Mouse (Mus musculus): Measurements from ENCODE around the gene Papss1. TPM values are rescaled to one million over a fixed set of nuclear protein-coding genes. Genes with fewer than 3 reads are reported as not detected.

Papss1 gene
- polyA plus RNA-seq, 1 experiment from 2014 or later, result 8.9 TPM

GRCm38 (mm10) chr3:131623208-131623607 lies 58.6 kb downstream of the Papss1 start:
- no peak for ATAC-seq (ENCODE audit: low read depth)
- Histone ChIP-seq H3K4me3 (ENCODE audit: low read depth, low read length) (no peak overlapping the region), H3K9ac (ENCODE audit: low read depth, low read length) (no peak overlapping the region), H3K27ac (ENCODE audit: low read length) (no peak overlapping the region), H3K4me2 (ENCODE audit: low read depth, low read length) (no peak overlapping the region), H3K27me3 (ENCODE audit: control insufficient read depth, insufficient read depth, low read depth, low read length) (no peaks in the 10 kb centered on the region), H3K4me1 (ENCODE audit: control insufficient read depth, low read depth, low read length) (no peaks in the 10 kb centered on the region), H3K9me3 (replicated peaks; ENCODE audit: control insufficient read depth, low read length) (no peaks in the 10 kb centered on the region), H3K36me3 (ENCODE audit: control insufficient read depth, insufficient read depth) (no peaks in the 10 kb centered on the region)
- 72% methylated on average over 1 of the region's 1 CpGs for WGBS (ENCODE audit: insufficient replicate concordance)

GRCm38 (mm10) chr3:131624063-131624462 lies 59.5 kb downstream of the Papss1 start:
- H3K4me1 ChIP-seq (ENCODE audit: control insufficient read depth, low read depth, low read length), result no peaks in the 10 kb centered on the region
- H3K27ac ChIP-seq (ENCODE audit: low read length), result no peak overlapping the region
- no peak for ATAC-seq (ENCODE audit: low read depth)
- H3K27me3 ChIP-seq (ENCODE audit: control insufficient read depth, insufficient read depth, low read depth, low read length), result no peaks in the 10 kb centered on the region
- no peaks in the 10 kb centered on the region for H3K36me3 ChIP-seq (ENCODE audit: control insufficient read depth, insufficient read depth)
- no peak overlapping the region for H3K9ac ChIP-seq (ENCODE audit: low read depth, low read length)
- H3K4me3 ChIP-seq (ENCODE audit: low read depth, low read length), result no peak overlapping the region
- H3K9me3 ChIP-seq (replicated peaks; ENCODE audit: control insufficient read depth, low read length), result no peaks in the 10 kb centered on the region
- no peak overlapping the region for H3K4me2 ChIP-seq (ENCODE audit: low read depth, low read length)
- 73% methylated on average over 9 of the region's 9 CpGs for WGBS (ENCODE audit: insufficient replicate concordance)

GRCm38 (mm10) chr3:131627476-131627875 lies 62.9 kb downstream of the Papss1 start:
- H3K27me3 ChIP-seq (ENCODE audit: control insufficient read depth, insufficient read depth, low read depth, low read length), result no peaks in the 10 kb centered on the region
- H3K4me2 ChIP-seq (ENCODE audit: low read depth, low read length), result no peak overlapping the region
- no peaks in the 10 kb centered on the region for H3K9me3 ChIP-seq (replicated peaks; ENCODE audit: control insufficient read depth, low read length)
- H3K4me3 ChIP-seq (ENCODE audit: low read depth, low read length), result no peak overlapping the region
- no peaks in the 10 kb centered on the region for H3K4me1 ChIP-seq (ENCODE audit: control insufficient read depth, low read depth, low read length)
- 80% methylated on average over 4 of the region's 4 CpGs for WGBS (ENCODE audit: insufficient replicate concordance)
- H3K36me3 ChIP-seq (ENCODE audit: control insufficient read depth, insufficient read depth), result no peaks in the 10 kb centered on the region
- no peak overlapping the region for H3K9ac ChIP-seq (ENCODE audit: low read depth, low read length)
- ATAC-seq (ENCODE audit: low read depth), result no peak
- H3K27ac ChIP-seq (ENCODE audit: low read length), result no peak overlapping the region

- ATAC-seq (ENCODE audit: low read depth), result no peak
- no peak overlapping the region for H3K4me3 ChIP-seq (ENCODE audit: low read depth, low read length)
- no peaks in the 10 kb centered on the region for H3K27me3 ChIP-seq (ENCODE audit: control insufficient read depth, insufficient read depth, low read depth, low read length)
- H3K4me2 ChIP-seq (ENCODE audit: low read depth, low read length), result no peak overlapping the region
- H3K4me1 ChIP-seq (ENCODE audit: control insufficient read depth, low read depth, low read length), result no peaks in the 10 kb centered on the region
- WGBS (ENCODE audit: insufficient replicate concordance), result 71% methylated on average over 5 of the region's 5 CpGs
- no peak overlapping the region for H3K9ac ChIP-seq (ENCODE audit: low read depth, low read length)
- no peaks in the 10 kb centered on the region for H3K36me3 ChIP-seq (ENCODE audit: control insufficient read depth, insufficient read depth)
- H3K27ac ChIP-seq (ENCODE audit: low read length), result no peak overlapping the region
- H3K9me3 ChIP-seq (replicated peaks; ENCODE audit: control insufficient read depth, low read length), result no peaks in the 10 kb centered on the region
These were observed 63.7 kb downstream of the Papss1 start for GRCm38 (mm10) chr3:131628265-131628664.

- WGBS (ENCODE audit: insufficient replicate concordance), result 57% methylated on average over 3 of the region's 3 CpGs
These were observed 64.4 kb downstream of the Papss1 start for GRCm38 (mm10) chr3:131628931-131629330.

GRCm38 (mm10) chr3:131630407-131631317 lies 66.1 kb downstream of the Papss1 start:
- no peak for ATAC-seq (ENCODE audit: low read depth)
- H3K27ac ChIP-seq (ENCODE audit: low read length), result no peak overlapping the region
- H3K9me3 ChIP-seq (replicated peaks; ENCODE audit: control insufficient read depth, low read length), result no peaks in the 10 kb centered on the region
- H3K4me3 ChIP-seq (ENCODE audit: low read depth, low read length), result no peak overlapping the region
- H3K27me3 ChIP-seq (ENCODE audit: control insufficient read depth, insufficient read depth, low read depth, low read length), result no peaks in the 10 kb centered on the region
- no peak overlapping the region for H3K9ac ChIP-seq (ENCODE audit: low read depth, low read length)
- no peak overlapping the region for H3K4me2 ChIP-seq (ENCODE audit: low read depth, low read length)
- WGBS (ENCODE audit: insufficient replicate concordance), result 68% methylated on average over 11 of the region's 11 CpGs
- H3K36me3 ChIP-seq (ENCODE audit: control insufficient read depth, insufficient read depth), result no peaks in the 10 kb centered on the region
- H3K4me1 ChIP-seq (ENCODE audit: control insufficient read depth, low read depth, low read length), result no peaks in the 10 kb centered on the region

More at GRCm38 (mm10) chr3:131628931-131629330, 64.4 kb downstream of the Papss1 start:
- no peak overlapping the region for H3K27ac ChIP-seq (ENCODE audit: low read length)
- H3K27me3 ChIP-seq (ENCODE audit: control insufficient read depth, insufficient read depth, low read depth, low read length), result no peaks in the 10 kb centered on the region
- H3K4me1 ChIP-seq (ENCODE audit: control insufficient read depth, low read depth, low read length), result no peaks in the 10 kb centered on the region
- H3K36me3 ChIP-seq (ENCODE audit: control insufficient read depth, insufficient read depth), result no peaks in the 10 kb centered on the region
- no peak overlapping the region for H3K9ac ChIP-seq (ENCODE audit: low read depth, low read length)
- no peak overlapping the region for H3K4me2 ChIP-seq (ENCODE audit: low read depth, low read length)
- ATAC-seq (ENCODE audit: low read depth), result no peak
- no peak overlapping the region for H3K4me3 ChIP-seq (ENCODE audit: low read depth, low read length)
- no peaks in the 10 kb centered on the region for H3K9me3 ChIP-seq (replicated peaks; ENCODE audit: control insufficient read depth, low read length)

GRCm38 (mm10) chr3:131631318-131631870 lies 66.8 kb downstream of the Papss1 start:
- no peaks in the 10 kb centered on the region for H3K36me3 ChIP-seq (ENCODE audit: control insufficient read depth, insufficient read depth)
- no peak overlapping the region for H3K27ac ChIP-seq (ENCODE audit: low read length)
- H3K9ac ChIP-seq (ENCODE audit: low read depth, low read length), result no peak overlapping the region
- no peaks in the 10 kb centered on the region for H3K4me1 ChIP-seq (ENCODE audit: control insufficient read depth, low read depth, low read length)
- H3K4me3 ChIP-seq (ENCODE audit: low read depth, low read length), result no peak overlapping the region
- H3K27me3 ChIP-seq (ENCODE audit: control insufficient read depth, insufficient read depth, low read depth, low read length), result no peaks in the 10 kb centered on the region
- no peak overlapping the region for H3K4me2 ChIP-seq (ENCODE audit: low read depth, low read length)
- no peaks in the 10 kb centered on the region for H3K9me3 ChIP-seq (replicated peaks; ENCODE audit: control insufficient read depth, low read length)
- 82% methylated on average over 16 of the region's 16 CpGs for WGBS (ENCODE audit: insufficient replicate concordance)
- ATAC-seq (ENCODE audit: low read depth), result no peak

- no peaks in the 10 kb centered on the region for H3K27me3 ChIP-seq (ENCODE audit: control insufficient read depth, insufficient read depth, low read depth, low read length)
- H3K36me3 ChIP-seq (ENCODE audit: control insufficient read depth, insufficient read depth), result no peaks in the 10 kb centered on the region
- no peak overlapping the region for H3K4me3 ChIP-seq (ENCODE audit: low read depth, low read length)
- H3K4me2 ChIP-seq (ENCODE audit: low read depth, low read length), result no peak overlapping the region
- no peak for ATAC-seq (ENCODE audit: low read depth)
- no peaks in the 10 kb centered on the region for H3K4me1 ChIP-seq (ENCODE audit: control insufficient read depth, low read depth, low read length)
- no peaks in the 10 kb centered on the region for H3K9me3 ChIP-seq (replicated peaks; ENCODE audit: control insufficient read depth, low read length)
- 82% methylated on average over 2 of the region's 2 CpGs for WGBS (ENCODE audit: insufficient replicate concordance)
- H3K9ac ChIP-seq (ENCODE audit: low read depth, low read length), result no peak overlapping the region
- H3K27ac ChIP-seq (ENCODE audit: low read length), result no peak overlapping the region
These were observed 69.5 kb downstream of the Papss1 start for GRCm38 (mm10) chr3:131634091-131634490.

GRCm38 (mm10) chr3:131636126-131636525 lies 71.6 kb downstream of the Papss1 start:
- no peak overlapping the region for H3K9ac ChIP-seq (ENCODE audit: low read depth, low read length)
- no peaks in the 10 kb centered on the region for H3K27me3 ChIP-seq (ENCODE audit: control insufficient read depth, insufficient read depth, low read depth, low read length)
- no peak overlapping the region for H3K4me2 ChIP-seq (ENCODE audit: low read depth, low read length)
- no peaks in the 10 kb centered on the region for H3K36me3 ChIP-seq (ENCODE audit: control insufficient read depth, insufficient read depth)
- no peak overlapping the region for H3K4me3 ChIP-seq (ENCODE audit: low read depth, low read length)
- 64% methylated on average over 5 of the region's 5 CpGs for WGBS (ENCODE audit: insufficient replicate concordance)
- ATAC-seq (ENCODE audit: low read depth), result no peak
- H3K4me1 ChIP-seq (ENCODE audit: control insufficient read depth, low read depth, low read length), result no peaks in the 10 kb centered on the region
- no peak overlapping the region for H3K27ac ChIP-seq (ENCODE audit: low read length)
- no peaks in the 10 kb centered on the region for H3K9me3 ChIP-seq (replicated peaks; ENCODE audit: control insufficient read depth, low read length)

Data from liver, embryonic 16.5 days (tissue).